Mouse (Mus musculus) MEL (cell line): ENCODE measurements at regions not wholly inside any gene's neighbourhood (a gene's known extent, or its start where the extent isn't known, plus 50 kb on each side); places are given as distances from the start of the nearest gene placed in this dataset.
A peak's percentile ranks its signal among the peaks of the same experiment; 100 is the strongest.

ENCODE experiments used
- DNase-seq: peaks from one replicate; pipeline ENCODE4 v3.0.0; 2011; ENCODE audit warnings: low read depth, low spot score
- H3K27ac ChIP-seq: 2 replicates; pipeline ENCODE4 v1.5.1; 2012; ENCODE audit warnings: low read depth, mild to moderate bottlenecking, control low read depth, low read length, moderate library complexity; ENCODE audit not compliant: control insufficient read depth
- H3K27me3 ChIP-seq, 2 experiments: fragments of 150-350 bp in 1 of 2; sonication (generic) in 1 of 2; 2 replicates each; pipeline ENCODE4 v1.6.1; 2012; ENCODE audit warnings: low read length in 2 of 2, mild to moderate bottlenecking in 2 of 2, improper control_type of control experiment in 1 of 2, moderate library complexity in 1 of 2; ENCODE audit not compliant: insufficient read depth in 2 of 2, control insufficient read depth in 1 of 2
- H3K36me3 ChIP-seq, 2 experiments: 2 replicates each; pipeline ENCODE4 v1.6.1; 2012 to 2014; ENCODE audit warnings: low read length in 2 of 2, improper control_type of control experiment in 1 of 2, inconsistent platforms in 1 of 2, mild to moderate bottlenecking in 1 of 2; ENCODE audit not compliant: insufficient read depth in 2 of 2, control insufficient read depth in 1 of 2
- H3K4me1 ChIP-seq, 2 experiments: fragments of 150-350 bp in 1 of 2; sonication (generic) in 1 of 2; 2 replicates each; pipeline ENCODE4 v1.6.1; 2012; ENCODE audit warnings: low read length in 2 of 2, improper control_type of control experiment in 1 of 2, mild to moderate bottlenecking in 1 of 2; ENCODE audit not compliant: insufficient read depth in 2 of 2, control insufficient read depth in 1 of 2
- H3K4me3 ChIP-seq, 2 experiments: fragments of 150-350 bp in 1 of 2; sonication (generic) in 1 of 2; 2 replicates each; pipeline ENCODE4 v1.5.1; 2012; ENCODE audit warnings: low read depth in 2 of 2, low read length in 2 of 2, mild to moderate bottlenecking in 2 of 2, moderate library complexity in 2 of 2, control low read depth in 1 of 2, improper control_type of control experiment in 1 of 2; ENCODE audit not compliant: control insufficient read depth in 1 of 2, insufficient read depth in 1 of 2
- H3K79me2 ChIP-seq: 2 replicates; pipeline ENCODE4 v1.6.1; 2012; ENCODE audit warnings: mild to moderate bottlenecking, low read length, moderate library complexity; ENCODE audit not compliant: control insufficient read depth, poor library complexity, insufficient read depth
- H3K9ac ChIP-seq: 2 replicates; pipeline ENCODE4 v1.6.1; 2012; ENCODE audit warnings: low read depth, mild to moderate bottlenecking, control low read depth, low read length, moderate library complexity; ENCODE audit not compliant: control insufficient read depth, poor library complexity, severe bottlenecking
- H3K9me3 ChIP-seq: fragments of 150-350 bp; sonication (generic); replicated peaks from 2 replicates; pipeline ENCODE4 v1.6.1; 2012; ENCODE audit warnings: mild to moderate bottlenecking, low read length, improper control_type of control experiment, moderate library complexity; ENCODE audit not compliant: insufficient read depth
- BHLHE40 ChIP-seq: IDR thresholded peaks from 2 replicates; pipeline ENCODE4 v1.6.1; 2012; ENCODE audit warnings: low read depth, mild to moderate bottlenecking, inconsistent platforms, low read length, improper control_type of control experiment, borderline replicate concordance
- CTCF ChIP-seq, 3 experiments: IDR thresholded peaks in 2 of 3; conservative IDR thresholded peaks in 1 of 3; 2 replicates each; pipeline ENCODE4 v1.5.1; 2011 to 2012; ENCODE audit warnings: low read length in 3 of 3, low read depth in 2 of 3, mild to moderate bottlenecking in 2 of 3, improper control_type of control experiment in 1 of 3, inconsistent platforms in 1 of 3, mixed read lengths in 1 of 3, moderate library complexity in 1 of 3; ENCODE audit not compliant: control insufficient read depth in 1 of 3, insufficient read depth in 1 of 3, poor library complexity in 1 of 3, severe bottlenecking in 1 of 3
- ETS1 ChIP-seq: IDR thresholded peaks from 2 replicates; pipeline ENCODE4 v1.6.1; 2012; ENCODE audit warnings: low read depth, mild to moderate bottlenecking, inconsistent platforms, low read length, improper control_type of control experiment, moderate library complexity
- GABPA ChIP-seq: IDR thresholded peaks from 2 replicates; pipeline ENCODE4 v1.6.1; 2012; ENCODE audit warnings: low read depth, mild to moderate bottlenecking, inconsistent platforms, low read length, improper control_type of control experiment, moderate library complexity
- JUND ChIP-seq: IDR thresholded peaks from 2 replicates; pipeline ENCODE4 v1.6.1; 2011; ENCODE audit warnings: low read depth, mild to moderate bottlenecking, improper control_type of control experiment, low read length
- MAFK ChIP-seq: IDR thresholded peaks from 2 replicates; pipeline ENCODE4 v1.6.1; 2011; ENCODE audit warnings: low read depth, mild to moderate bottlenecking, low read length, improper control_type of control experiment, borderline replicate concordance
- MXI1 ChIP-seq: IDR thresholded peaks from 2 replicates; pipeline ENCODE4 v1.6.1; 2011; ENCODE audit warnings: mild to moderate bottlenecking, low read depth, low read length, improper control_type of control experiment
- MYB ChIP-seq: IDR thresholded peaks from 2 replicates; pipeline ENCODE4 v1.6.1; 2011; ENCODE audit warnings: mild to moderate bottlenecking, low read depth, low read length, improper control_type of control experiment
- NELFE ChIP-seq: IDR thresholded peaks from 2 replicates; pipeline ENCODE4 v1.6.1; 2011; ENCODE audit warnings: low read depth, low read length, improper control_type of control experiment
- POLR2A ChIP-seq, 2 experiments: IDR thresholded peaks; 2 replicates each; pipeline ENCODE4 v1.6.1; 2011 to 2012; ENCODE audit warnings: low read length in 2 of 2, mild to moderate bottlenecking in 2 of 2, control low read depth in 1 of 2, improper control_type of control experiment in 1 of 2, low read depth in 1 of 2, moderate library complexity in 1 of 2; ENCODE audit not compliant: control insufficient read depth in 1 of 2, insufficient read depth in 1 of 2, poor library complexity in 1 of 2
- POLR2AphosphoS2 ChIP-seq: IDR thresholded peaks from 2 replicates; pipeline ENCODE4 v1.6.1; 2011; ENCODE audit warnings: low read length, improper control_type of control experiment
- RAD21 ChIP-seq: IDR thresholded peaks from 2 replicates; pipeline ENCODE4 v1.6.1; 2011; ENCODE audit warnings: mild to moderate bottlenecking, low read depth, low read length, improper control_type of control experiment
- RCOR1 ChIP-seq: IDR thresholded peaks from 2 replicates; pipeline ENCODE4 v1.6.1; 2012; ENCODE audit warnings: low read depth, mild to moderate bottlenecking, inconsistent platforms, low read length, improper control_type of control experiment
- TBP ChIP-seq: IDR thresholded peaks from 2 replicates; pipeline ENCODE4 v1.8.0; 2011; ENCODE audit warnings: low read depth, low read length, improper control_type of control experiment
- TCF12 ChIP-seq: IDR thresholded peaks from 2 replicates; pipeline ENCODE4 v1.6.1; 2014; ENCODE audit warnings: low read depth, mild to moderate bottlenecking, inconsistent platforms, low read length, improper control_type of control experiment, moderate library complexity
- USF1 ChIP-seq: IDR thresholded peaks from 2 replicates; pipeline ENCODE4 v1.6.1; 2014; ENCODE audit warnings: low read depth, mild to moderate bottlenecking, inconsistent platforms, low read length, improper control_type of control experiment, moderate library complexity
- USF2 ChIP-seq, 2 experiments: IDR thresholded peaks; 2 replicates each; pipeline ENCODE4 v1.6.1; 2011 to 2012; ENCODE audit warnings: improper control_type of control experiment in 2 of 2, low read length in 2 of 2, borderline replicate concordance in 1 of 2, inconsistent platforms in 1 of 2, low read depth in 1 of 2, mild to moderate bottlenecking in 1 of 2; ENCODE audit not compliant: insufficient read depth in 1 of 2
- ZC3H11A ChIP-seq: IDR thresholded peaks from 2 replicates; pipeline ENCODE4 v1.6.1; 2012; ENCODE audit warnings: low read depth, mild to moderate bottlenecking, inconsistent platforms, low read length, improper control_type of control experiment
- ZKSCAN1 ChIP-seq: IDR thresholded peaks from 2 replicates; pipeline ENCODE4 v1.6.1; 2012; ENCODE audit warnings: low read depth, mild to moderate bottlenecking, inconsistent platforms, low read length, improper control_type of control experiment, moderate library complexity

DNA sequence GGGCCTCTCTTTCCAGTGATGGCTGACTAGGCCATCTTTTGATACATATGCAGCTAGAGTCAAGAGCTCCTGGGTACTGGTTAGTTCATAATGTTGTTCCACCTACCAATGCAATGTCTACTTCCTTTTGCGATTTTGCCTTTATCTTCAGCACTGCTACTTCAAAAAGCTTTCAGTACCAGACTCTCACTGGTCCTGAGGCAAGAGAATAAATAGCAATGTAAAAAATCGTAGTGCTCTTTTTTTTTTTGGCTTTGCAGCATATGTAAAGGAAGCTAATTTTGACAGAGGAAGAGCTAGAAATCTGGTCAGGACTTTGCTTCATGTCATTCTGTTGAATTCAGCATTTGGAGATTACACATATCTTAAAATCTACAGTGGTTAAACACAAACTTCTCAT is 291.0 kb upstream of the Crygf start:
- no peaks in the 10 kb centered on the region for H3K79me2 ChIP-seq
- no peak overlapping the region for H3K4me3 ChIP-seq
- H3K27me3 ChIP-seq: no peaks in the 10 kb centered on the region
- no peak for DNase-seq
- no peaks in the 10 kb centered on the region for H3K9me3 ChIP-seq
- no peak for TF ChIP-seq MXI1
- no peak for TF ChIP-seq TCF12
- no peak for TF ChIP-seq USF2 (IDR thresholded peaks at IDR 0.05; ENCODE audit: borderline replicate concordance in 1 of 2, insufficient read depth in 1 of 2, low read depth in 1 of 2, low read length in 2 of 2)
- TF ChIP-seq POLR2AphosphoS2: no peak
- TF ChIP-seq BHLHE40: no peak
- no peak for TF ChIP-seq POLR2A (IDR thresholded peaks at IDR 0.05; ENCODE audit: control insufficient read depth in 1 of 2, insufficient read depth in 1 of 2, low read depth in 1 of 2, low read length in 2 of 2, poor library complexity in 1 of 2)
- no peak for TF ChIP-seq ZC3H11A
- no peak for TF ChIP-seq MYB
- no peak for TF ChIP-seq NELFE
- no peak for TF ChIP-seq TBP
- no peak for TF ChIP-seq ZKSCAN1
- TF ChIP-seq GABPA: no peak
- no peak for TF ChIP-seq RCOR1
- no peak for TF ChIP-seq USF1
- TF ChIP-seq JUND: no peak
- no peak for TF ChIP-seq MAFK
- TF ChIP-seq, all 39 proteins: peak for 0
- Histone ChIP-seq H3K36me3 (no peaks in the 10 kb centered on the region), H3K4me1 (no peaks in the 10 kb centered on the region), H3K9ac (no peak overlapping the region), H3K27ac (no peak overlapping the region)

DNA sequence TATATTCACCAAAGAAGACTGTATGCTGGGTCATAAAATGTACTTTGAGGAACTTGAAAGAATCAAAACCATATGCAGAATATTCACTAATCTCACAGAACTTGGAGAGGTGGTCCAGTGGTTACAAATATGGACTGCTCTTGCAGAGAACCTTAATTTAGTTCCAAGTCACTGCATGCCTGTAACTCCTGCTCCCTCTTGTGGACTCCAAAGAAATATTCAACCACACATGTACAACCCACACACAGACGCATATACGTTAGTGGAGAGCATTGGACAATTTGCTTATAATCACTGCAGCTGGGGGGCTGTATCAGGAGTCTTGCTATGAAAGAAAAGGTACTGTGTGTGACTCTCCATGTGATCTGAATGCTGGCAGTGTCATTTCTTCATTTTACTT is 271.9 kb upstream of the Crygf start:
- no peaks in the 10 kb centered on the region for H3K9me3 ChIP-seq
- no peaks in the 10 kb centered on the region for H3K36me3 ChIP-seq
- no peak overlapping the region for H3K9ac ChIP-seq
- H3K4me3 ChIP-seq: no peak overlapping the region
- TF ChIP-seq RAD21 (peak; percentile 12), ETS1 (no peak), CTCF (IDR thresholded peaks at IDR 0.05 in 2 of 3, conservative IDR thresholded peaks at IDR 0.05 in 1 of 3; ENCODE audit: control insufficient read depth in 1 of 3, insufficient read depth in 1 of 3, low read depth in 2 of 3, low read length in 3 of 3, poor library complexity in 1 of 3, severe bottlenecking in 1 of 3) (peak in 1 of 3 experiments; percentile 5; a peak in 1 of 6 replicates)
- H3K4me1 ChIP-seq: no peaks in the 10 kb centered on the region
- no peaks in the 10 kb centered on the region for H3K79me2 ChIP-seq
- H3K27ac ChIP-seq: no peak overlapping the region
- DNase-seq: peak; percentile 3
- H3K27me3 ChIP-seq: no peaks in the 10 kb centered on the region
